Mouse (Mus musculus): ENCODE measurements around the gene Hmga1. TPM values are rescaled to one million over a fixed set of nuclear protein-coding genes. Genes with fewer than 3 reads are reported as not detected.
A peak's percentile ranks its signal among the peaks of the same experiment; 100 is the strongest.

Gene Hmga1
- total RNA-seq, 2 experiments from 2014 or later, result 41.2 to 45.0 TPM

DNA sequence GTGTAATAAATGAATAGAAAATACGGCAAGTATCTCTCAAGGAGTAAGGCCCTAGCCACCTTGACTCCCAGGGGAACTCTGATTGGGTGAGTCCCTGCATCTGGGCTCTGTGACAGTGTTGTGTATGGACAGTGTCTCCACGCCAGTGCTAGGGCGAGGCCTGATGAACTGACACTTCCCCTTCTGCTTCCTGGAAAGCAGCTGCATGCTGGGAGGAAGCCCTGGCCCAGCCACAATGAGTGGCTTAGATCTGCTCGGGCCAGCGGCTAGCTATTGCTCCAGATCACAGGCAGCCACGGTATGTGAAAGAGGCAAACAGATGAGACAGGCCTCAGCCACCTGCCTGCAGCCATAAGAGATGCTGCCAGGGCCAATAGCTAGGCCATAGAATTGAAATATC lies 29.1 kb upstream of the Hmga1 start:
- intact Hi-C loops (cut with DNase I), result no loop called here

DNA sequence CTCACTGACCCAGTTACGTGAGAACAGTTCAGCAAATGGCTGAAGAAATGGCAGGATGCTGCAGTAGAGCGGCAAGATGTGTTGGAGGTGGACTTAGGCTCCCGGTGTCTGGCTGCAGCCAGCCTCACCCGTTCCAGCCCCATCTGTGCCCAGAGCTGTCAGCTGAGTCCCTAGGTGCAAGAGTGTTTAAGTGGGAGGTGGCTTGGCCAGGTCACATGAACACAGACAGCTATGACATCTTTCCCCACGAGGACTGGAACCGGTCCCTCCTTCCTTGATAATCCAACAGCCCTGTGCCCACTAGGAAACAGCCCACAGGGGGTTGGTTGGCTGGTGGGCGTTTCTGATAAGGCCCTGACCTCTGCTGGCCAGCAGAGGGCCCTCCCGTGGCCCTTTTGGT lies 28.3 kb upstream of the Hmga1 start:
- intact Hi-C loops (cut with DNase I), result no loop called here
- DNase-seq, result no peak

More for the DNA sequence above, 29.1 kb upstream of the Hmga1 start:
- no peak for DNase-seq

DNA sequence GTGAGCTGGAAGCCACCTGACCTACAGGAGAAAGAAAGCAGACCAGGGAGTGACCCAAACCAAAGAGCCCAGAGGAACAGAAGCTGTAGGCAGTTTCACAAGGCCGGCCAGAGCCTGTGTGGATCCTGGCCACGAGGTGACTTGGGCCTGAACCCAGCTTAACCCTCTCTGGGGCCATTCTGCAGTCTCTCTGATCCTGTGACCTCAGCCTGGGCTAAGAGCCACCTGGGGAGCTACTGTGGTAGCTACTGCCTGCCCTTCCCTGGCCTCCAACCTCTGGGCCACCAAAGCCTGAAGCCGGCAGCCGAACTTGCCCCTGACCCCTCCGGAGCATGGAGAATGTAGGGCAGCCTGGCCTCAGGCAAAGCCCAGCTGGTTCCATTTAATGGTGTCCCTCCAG lies 27.5 kb upstream of the Hmga1 start:
- intact Hi-C loops (cut with DNase I), result no loop called here
- no peak for DNase-seq

DNA sequence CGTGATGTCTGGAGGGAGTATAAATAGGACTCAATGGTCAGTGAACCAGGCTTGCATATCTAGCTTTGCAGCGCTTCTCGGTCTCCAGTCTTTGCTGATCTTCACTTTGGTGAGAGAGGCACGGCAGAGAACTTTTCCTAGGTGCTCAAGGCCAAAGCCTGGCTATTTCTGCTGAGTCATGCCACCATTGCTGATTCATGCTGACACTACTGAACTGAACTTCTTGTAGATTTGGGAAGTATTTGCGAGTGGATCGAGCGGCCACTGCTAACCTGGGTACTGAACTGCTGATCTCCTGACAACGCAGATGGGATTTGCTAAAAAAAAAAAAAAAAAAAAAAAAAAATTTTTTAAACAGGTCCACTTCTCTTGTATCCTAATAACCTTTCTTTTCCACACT lies 24.2 kb upstream of the Hmga1 start:
- intact Hi-C loops (cut with DNase I), result no loop called here
- no peak for DNase-seq

DNA sequence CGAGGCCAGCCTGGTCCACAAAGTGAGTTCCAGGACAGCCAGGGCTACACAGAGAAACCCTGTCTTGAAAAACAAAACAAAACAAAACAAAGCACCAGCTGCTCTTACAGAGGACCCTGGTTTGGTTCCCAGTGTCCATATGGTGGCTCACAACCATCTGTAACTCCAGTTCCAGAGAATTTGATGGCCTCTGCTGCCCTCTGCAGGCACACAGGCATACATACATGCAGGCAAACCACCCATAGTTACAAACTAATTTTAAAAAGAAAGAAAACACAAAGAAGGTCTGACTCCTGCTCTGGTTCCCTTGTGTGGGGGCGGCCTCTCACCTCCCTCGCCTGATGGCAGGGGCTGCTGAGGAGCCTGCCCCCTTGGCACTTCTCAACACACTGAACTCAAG lies 22.9 kb upstream of the Hmga1 start:
- intact Hi-C loops (cut with DNase I), result no loop called here
- DNase-seq, result no peak

DNA sequence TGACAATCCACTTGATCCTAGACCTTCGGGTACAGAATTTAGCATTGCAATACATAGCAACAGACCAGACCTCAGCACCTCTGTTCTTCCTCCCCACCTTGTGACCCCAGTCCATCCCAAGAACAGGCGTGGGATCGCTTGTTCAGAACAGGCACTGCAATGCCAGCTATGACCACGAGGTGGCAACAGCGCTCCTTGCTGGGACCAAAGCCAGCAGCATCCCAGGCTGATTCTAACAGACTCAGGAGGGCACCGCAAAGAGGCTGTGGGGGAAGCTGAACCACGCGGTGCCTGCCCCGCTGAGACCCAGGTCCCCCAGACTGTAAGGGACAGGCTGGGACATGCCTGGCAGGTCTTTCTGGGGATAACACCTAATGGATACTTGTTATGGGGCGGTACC lies 21.6 kb upstream of the Hmga1 start:
- DNase-seq, result peak; percentile 92 to 96
- intact Hi-C loops (cut with DNase I), result loop anchor here (1.0 to 5.0 kb wide), 3 partner anchors 20 to 228 kb away; no protein-coding TSS in a partner anchor

DNA sequence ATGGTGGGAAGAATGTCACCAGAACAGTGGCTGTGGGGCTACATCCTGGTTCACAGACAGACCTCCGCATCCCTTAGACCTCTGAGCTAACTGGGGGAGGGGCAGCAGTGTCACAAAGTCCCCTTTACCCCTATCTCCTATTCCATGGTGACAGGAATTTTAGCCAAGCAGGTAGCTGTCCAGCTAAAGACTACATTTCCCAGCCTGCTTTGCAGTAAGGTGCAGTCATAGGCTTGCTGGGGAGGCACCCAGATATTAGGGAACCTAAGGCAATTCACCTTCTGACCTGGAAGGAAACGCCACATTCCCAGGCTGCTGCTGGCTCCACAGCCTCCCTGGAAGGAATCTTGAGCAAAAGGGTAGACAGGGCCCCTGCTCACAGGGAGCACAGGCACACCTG lies 15.0 kb upstream of the Hmga1 start:
- intact Hi-C loops (cut with DNase I), result no loop called here
- DNase-seq, result no peak

DNA sequence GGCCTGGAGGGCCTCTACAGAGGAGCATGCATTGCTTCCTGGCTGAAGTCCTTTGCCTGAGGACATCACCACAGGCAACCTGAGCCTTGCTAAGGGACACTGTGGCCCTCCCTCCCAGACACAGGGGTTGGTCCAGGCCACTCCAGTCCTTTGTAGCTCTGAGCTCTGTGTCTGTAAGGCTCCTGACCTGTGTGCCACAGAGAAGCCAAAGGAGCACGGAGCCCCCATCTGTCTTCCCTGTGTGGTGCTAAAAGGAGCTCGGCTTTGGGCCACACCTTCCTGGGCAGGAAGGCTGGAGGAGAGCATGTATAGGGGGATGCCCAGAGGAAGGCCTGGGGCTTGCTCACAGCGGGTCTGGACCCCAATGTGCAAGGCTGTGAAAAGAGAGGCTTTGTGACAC lies 14.3 kb upstream of the Hmga1 start:
- intact Hi-C loops (cut with DNase I), result no loop called here
- DNase-seq, result no peak

DNA sequence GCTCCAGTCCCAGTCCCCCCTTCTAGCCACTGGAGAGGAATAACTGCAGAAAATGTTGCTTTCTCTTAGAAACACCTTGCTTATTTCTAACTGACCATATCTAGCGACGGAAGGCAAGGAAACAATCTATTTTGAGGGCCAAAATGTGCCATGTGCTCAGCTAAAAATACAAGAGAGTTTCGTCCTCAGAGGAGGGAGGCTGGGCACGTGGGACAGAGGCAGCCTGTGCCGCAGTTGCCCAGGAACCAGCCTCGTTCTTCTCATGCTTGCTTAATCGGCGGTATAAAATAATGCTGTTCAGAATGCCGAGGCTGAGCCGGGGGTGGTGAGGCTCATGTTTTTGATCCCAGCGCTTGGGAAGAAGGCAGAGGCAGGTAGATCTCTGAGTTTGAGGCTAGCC lies 11.7 kb upstream of the Hmga1 start:
- DNase-seq, result no peak
- intact Hi-C loops (cut with DNase I), result no loop called here

DNA sequence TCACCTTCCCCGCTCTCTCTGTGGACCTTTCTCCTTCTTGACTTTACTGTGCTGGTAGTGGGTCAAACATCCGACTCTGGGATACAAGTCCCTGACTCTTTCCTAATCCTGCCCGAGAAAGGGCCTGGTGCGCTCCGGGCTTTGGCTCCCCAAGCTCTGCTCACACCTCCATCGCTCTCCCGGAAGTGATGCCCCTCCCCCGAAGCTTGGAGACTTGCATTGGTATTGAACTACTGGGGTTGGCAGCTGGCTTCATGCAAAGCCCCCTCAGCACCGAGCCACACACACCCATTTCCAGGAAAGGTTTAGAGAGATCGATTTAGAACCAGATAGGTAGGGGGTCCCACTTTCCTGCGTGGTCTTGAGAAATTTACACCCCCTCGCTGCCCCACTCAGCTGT lies 10.3 kb upstream of the Hmga1 start:
- intact Hi-C loops (cut with DNase I), result no loop called here
- DNase-seq, result no peak

DNA sequence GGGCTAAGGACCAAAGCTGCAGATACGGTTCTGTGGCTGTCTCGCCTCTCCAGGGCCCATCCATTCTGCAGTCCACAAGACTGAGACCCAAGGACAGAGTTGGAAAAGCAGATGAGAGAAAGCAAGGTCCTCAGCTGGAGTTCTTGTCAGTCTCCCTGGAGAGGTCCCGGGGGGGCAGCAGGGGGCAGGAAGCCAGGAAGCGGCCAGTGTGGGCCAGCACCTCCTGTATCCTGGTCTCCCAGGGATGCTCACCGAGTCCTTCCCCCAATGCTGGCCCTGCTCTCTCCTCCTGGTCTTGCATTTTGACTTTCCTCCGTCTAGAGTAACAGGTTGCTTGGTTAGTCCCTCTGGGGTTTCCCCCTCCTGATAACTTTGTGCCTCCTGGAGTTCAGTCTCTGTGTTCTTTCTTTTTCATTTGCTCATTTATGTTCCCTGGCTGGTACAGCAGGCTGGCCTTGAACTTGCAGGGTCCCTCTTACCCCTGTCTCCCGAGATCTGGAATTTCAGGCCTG lies 9.7 kb upstream of the Hmga1 start:
- DNase-seq, result no peak
- intact Hi-C loops (cut with DNase I), result no loop called here

DNA sequence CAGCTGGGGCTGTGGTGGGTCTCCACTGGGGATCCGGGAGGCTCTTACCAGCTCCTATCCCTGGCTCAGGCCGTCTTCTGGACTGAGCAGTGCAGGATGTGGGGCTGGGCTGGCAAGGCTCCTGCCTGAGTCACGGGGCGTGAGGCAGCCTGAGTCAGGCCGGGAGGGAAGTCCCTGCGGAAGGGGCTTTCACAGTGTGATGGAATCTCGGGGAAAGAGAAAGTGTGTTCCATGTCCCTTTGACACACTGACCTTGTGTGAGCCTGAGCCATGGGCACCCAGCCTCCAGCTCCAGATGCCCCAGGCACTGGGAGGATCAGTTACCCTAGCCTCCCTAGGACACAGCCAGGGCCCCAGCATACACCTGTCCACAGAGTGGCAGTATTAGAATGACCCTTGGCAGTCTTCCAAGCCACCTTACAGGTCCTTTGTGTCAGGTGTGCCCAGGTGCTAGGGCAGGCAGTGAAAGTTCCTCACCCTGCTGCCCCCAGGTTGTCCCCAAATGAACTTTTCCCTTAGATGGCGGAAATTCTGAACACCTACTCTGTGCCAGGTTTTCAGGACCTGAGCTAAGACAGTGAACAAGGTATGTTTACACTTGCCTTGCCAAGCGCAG lies 8.9 kb upstream of the Hmga1 start:
- intact Hi-C loops (cut with DNase I), result no loop called here

DNA sequence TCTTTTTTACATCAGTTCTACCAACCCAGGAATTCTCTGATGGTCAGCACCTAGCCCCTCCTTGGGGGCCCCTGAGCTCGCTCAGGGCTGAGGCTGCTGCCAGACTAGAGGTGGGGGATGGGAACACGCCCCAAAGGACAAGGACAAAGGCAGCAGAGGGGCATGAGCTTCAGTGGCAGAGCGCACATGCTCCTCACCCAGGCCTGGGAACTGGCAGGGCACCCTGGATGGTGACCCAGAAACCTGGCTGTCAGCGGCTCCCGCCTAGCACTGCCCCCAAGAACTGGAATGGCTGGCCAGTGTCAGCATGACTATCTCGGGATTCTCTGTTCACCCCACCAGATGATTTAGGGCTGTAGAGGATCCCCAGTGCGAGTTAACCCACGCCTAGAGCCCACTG lies 7.1 kb upstream of the Hmga1 start:
- no peak for DNase-seq
- intact Hi-C loops (cut with DNase I), result no loop called here

More for the DNA sequence above, 8.9 kb upstream of the Hmga1 start:
- DNase-seq, result peak in 1 of 2 experiments; percentile 44

DNA sequence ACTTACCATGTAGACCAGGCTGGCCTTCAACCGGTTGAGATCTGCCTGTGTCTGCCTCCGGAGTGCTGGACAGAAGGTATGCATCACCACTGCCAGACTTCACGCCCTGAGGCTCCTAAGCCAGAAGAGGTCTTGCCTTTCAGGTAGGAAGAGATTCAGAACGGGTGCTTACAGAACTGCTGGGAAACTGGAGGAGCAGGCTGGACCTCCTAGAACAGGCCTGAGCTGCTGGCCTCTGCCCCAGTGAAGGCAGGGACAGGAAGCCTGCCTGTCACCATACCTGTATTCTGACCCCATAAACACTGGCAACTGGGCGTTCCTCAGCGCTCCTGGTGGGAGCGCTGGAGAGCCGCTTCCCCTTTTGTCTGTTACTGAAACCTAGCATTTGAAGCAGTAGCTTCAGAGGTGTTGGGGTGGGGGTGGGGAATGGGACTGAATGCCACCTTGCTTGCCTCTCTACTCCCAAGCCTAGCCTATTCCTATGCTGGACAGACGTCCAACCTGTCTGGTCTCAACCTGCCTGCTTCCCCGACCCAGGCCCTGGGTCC lies 4.8 kb upstream of the Hmga1 start:
- intact Hi-C loops (cut with DNase I), result no loop called here

DNA sequence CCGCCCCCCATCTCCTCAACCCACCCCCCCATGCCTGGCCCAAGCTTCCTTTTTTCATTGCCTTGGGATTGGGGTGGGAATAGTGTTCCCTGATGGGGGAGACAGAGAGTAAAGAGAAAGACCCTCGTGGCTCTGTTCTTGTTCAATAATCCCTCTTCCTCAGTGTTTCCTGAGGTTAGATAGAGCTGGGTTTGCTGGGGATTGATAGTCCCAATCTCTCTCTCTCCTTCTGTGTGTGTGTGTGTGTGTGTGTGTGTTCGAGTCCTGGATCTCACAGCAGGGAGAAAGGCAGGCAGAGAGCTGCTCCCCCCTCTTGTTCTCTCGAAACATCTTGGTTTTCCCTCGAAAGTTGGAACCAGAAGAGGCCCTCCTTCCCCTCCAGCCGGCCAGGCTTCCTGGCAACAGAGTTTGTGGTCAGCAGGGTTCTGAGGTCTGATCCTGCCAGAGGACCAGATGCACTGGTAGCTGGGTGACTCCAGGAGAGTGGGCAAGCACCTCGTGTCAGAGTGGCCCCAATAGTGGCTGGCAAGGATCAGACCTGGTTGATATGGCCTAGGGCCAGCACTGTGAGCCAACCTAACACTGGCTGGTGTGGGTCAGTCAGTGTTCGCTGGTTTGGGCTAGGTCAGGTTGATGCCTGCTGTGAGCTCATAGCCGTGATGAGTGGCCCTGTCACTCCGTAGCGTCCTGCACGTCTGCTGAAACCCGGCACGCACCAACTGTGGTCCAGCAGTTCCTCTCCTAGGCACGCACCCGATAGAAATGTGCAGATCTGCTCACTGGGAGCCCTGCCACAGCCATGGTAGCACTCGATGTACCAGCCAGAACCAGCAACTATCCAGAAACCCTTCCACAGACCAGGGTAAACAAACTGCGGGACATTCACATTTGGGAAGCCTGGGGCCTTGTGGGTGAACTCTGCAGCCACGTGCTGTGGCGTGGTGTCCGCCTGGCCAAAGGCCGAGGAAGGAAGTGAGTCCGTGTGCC lies 3.8 kb upstream of the Hmga1 start:
- intact Hi-C loops (cut with DNase I), result no loop called here
- DNase-seq, result no peak

More for the DNA sequence above, 4.8 kb upstream of the Hmga1 start:
- no peak for DNase-seq

DNA sequence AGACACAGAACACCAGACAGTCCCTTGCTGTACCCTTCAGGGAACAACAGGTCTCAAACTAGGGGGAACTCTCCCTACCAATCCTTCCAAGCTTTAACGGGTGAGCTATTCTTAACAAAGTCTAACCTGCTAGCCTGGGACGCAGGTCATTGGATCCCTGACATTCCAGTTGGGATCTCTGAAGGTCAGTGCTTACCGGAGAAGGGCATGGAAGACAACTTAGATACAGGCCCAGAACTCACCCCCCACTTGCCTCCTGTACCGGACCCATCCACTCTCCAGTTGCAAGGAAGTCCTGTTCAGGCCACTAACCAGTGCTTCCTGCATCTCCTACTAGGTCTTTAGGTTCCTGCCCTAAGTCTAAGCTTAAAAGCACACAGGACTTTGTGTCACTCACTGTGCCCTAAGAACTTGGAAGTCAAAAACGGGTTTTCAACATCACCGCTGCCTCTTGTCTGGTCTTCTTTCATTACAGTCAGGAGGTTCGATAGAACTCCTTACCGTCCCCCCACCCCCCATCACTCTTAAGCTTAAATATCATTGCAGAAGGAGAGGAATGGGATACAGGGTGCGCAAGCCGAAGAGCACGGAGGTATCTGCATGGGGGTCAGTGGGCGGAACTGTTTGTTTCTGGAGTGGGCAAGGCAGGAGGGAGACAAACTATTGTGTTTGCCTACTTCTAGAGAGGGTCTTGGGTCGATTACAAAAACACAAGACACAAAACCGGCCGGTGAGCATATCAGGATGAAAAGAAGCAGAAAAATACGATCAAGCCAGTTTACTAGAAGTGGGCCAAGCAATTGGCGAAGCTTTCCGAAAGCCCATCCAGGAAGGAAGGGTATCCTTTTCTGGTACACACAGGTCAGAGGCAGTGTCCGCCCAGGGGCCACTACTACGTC lies 2.0 kb upstream of the Hmga1 start:
- intact Hi-C loops (cut with DNase I), result loop anchor here (1.0 kb wide), 1 partner anchor 20 kb away; no protein-coding TSS in a partner anchor
- no peak for DNase-seq

DNA sequence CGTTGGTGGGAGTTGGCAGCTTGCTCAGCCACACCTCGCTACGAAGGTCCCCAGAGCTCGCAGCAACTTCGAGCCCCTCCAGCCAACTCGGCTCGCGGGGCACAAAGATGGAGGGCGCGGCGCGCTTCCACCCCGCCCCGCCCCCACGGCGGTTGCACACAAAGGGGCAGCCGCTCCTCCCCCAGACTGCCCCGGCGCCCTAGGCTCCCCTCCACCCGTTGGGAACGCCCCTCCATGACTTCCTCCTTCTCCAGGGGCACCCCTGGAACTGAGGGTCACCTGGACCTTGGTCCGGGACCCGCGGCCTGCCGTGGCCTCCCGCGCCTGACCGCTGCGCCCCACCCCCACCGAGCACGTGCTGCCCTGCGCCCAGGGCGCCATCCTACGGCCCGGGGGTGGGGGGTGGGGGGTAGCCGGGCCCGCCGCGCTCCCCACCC lies 1.2 kb upstream of the Hmga1 start:
- intact Hi-C loops (cut with DNase I), result no loop called here
- DNase-seq, result no peak

DNA sequence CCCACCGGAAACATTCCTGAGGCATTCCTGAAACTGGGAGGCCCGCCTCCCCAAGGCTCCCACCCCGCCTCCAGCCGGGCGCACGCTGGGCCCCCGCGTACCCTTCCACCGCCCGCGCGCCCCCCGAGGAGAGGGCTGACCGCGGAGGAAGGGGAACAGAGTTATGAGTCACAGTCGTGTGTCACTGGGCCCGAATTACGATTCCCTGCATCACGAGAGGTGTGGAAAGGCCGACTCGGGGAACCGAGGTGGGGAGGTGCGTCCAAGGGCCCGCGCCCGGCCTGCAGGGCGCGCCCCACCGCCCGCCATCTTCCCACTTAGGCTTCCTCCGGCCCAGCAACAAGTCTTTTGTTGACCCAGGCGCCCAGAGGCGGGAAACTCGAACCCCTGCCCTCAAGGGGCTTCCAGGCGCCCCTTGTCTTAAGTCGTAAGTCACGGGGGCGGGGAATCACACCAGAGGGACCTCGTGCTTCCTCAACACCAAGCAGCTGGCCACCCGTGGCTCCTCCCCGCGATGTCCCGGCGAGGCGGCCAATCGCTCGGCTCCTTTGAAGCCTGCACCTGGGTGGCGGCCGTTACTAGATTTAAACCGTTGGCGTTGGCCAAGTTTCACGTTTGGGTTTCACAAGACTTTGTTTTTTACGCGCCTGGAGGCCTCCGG lies 655 bp upstream of the Hmga1 start:
- intact Hi-C loops (cut with DNase I), result no loop called here

DNA sequence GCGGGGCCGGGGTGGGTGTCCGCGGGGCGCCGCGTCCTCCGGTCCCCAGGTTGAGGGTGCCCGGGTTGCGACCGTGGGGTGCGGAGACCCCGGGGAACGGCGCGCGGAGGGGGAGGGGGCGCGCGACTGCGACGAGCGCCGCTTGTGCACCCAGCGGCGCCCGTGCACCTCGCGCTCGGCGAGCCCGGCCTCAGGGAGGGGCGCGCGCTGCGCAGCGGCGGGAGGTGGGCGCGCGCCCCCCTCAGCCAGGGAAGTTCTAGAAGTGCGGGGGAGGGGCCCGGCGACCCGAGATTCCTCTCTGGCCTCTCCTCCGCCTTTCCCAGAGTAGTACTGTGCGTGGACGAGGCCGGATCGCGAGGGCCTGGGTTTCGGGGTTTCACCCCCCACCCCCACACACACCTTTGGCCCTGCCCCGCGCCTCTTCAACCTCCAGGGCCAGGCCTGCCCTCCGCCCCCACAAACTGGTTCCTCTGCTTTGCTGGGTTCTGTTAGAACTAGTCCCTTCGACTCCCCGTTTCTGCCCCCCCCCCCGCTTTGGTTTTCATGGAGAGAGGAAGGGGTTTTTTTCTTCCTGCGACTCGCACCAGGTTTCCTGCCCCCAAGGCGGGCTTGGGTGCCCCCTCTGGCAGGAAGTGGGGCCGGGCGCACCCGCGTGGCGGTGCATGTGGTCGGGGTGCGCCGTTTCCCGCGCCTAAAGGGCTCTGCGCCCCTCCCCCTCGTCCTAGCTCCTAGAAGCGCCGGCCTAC lies 1.1 kb downstream of the Hmga1 start:
- intact Hi-C loops (cut with DNase I), result no loop called here
- no peak for DNase-seq

More for the DNA sequence above, 655 bp upstream of the Hmga1 start:
- DNase-seq, result peak; percentile 54 to 61
